Mouse (Mus musculus) common myeloid progenitor, adult 5-6 weeks (primary cell): Measurements from ENCODE around the gene Cxcl17. TPM values are rescaled to one million over a fixed set of nuclear protein-coding genes. Genes with fewer than 3 reads are reported as not detected.
"Not testable (repeated sequence)": the region's sequence is repeated elsewhere in the genome, so short reads cannot be mapped to it uniquely, and the experiment has no call there.

Experiments used
- ATAC-seq: replicated peaks from 2 replicates; pipeline ENCODE4 v1.8.0; 2016; ENCODE audit warnings: low read depth, mild to moderate bottlenecking, moderate TSS enrichment, inconsistent platforms; ENCODE audit not compliant: poor library complexity, severe bottlenecking
- total RNA-seq: library from RNA; stranded (forward); fragments of 200-1000, 187-1606 nt; gene quantifications from 2 replicates; pipeline ENCODE4 v1.2.3, GENCODE M21; 2017

Gene Cxcl17
- total RNA-seq, result not detected in 2 replicates

DNA sequence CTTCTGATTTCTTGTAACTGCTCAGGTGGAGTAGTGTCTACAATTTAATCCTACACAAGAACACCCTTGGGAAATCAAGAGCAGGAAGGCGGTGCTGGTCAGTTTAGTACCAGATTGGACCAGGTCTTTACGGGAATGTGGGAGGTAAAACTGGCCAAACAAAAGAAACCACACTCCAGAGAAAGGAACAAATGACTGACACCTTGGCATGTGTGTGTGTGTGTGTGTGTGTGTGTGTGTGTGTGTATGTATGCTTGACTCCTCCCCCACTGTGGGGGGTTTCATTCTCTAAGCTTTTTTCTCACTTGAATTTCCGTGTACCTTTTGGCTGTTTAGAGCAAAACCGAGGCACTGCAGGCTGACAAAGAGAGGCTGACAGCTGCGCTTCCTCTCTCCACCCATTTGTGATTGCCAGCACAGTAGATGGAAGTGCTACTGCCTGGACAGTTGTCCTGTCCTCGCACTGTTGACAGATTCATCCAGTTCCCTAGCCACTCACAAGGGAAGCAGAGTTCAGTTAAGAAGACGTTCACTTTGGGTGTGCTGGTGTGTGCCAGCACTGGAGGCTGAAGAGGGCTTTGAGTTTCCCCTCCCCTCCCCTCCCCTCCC is at the start of gene Cxcl17:
Cxcl17 (minus strand) TSS at position 54 of the 609 bp plus-strand sequence.
- no peak for ATAC-seq

- ATAC-seq, result not testable (repeated sequence)
Observed at GRCm38 (mm10) chr7:25462033-25462337, 49.3 kb upstream of the Cxcl17 start.

GRCm38 (mm10) chr7:25461336-25462032 is 48.8 kb upstream of the Cxcl17 start:
- not testable (repeated sequence) for ATAC-seq

DNA sequence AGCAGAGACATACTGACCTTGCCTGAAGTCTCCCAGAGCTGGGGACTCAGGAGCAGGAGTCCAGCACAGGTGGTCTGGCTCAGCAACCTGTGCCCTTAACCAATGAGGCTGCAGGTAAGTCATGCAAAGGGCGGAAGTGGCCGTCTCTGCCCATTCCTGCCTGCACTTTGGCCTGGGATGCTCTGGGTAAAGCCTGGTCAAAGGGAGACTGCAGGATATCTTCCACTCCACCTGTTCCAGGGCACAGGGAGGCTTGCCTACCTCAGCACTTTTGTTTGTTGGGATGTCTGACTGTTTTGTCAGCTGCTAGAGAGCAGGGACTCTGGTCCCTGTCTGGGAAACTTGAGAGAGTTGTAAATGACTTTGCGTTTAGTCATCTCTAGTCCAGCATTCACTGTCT is 39.4 kb upstream of the Cxcl17 start:
- no peak for ATAC-seq

- ATAC-seq, result no peak
Observed at GRCm38 (mm10) chr7:25449913-25450890, 37.5 kb upstream of the Cxcl17 start.

- ATAC-seq, result no peak
Observed at GRCm38 (mm10) chr7:25440816-25441153, 28.1 kb upstream of the Cxcl17 start.

DNA sequence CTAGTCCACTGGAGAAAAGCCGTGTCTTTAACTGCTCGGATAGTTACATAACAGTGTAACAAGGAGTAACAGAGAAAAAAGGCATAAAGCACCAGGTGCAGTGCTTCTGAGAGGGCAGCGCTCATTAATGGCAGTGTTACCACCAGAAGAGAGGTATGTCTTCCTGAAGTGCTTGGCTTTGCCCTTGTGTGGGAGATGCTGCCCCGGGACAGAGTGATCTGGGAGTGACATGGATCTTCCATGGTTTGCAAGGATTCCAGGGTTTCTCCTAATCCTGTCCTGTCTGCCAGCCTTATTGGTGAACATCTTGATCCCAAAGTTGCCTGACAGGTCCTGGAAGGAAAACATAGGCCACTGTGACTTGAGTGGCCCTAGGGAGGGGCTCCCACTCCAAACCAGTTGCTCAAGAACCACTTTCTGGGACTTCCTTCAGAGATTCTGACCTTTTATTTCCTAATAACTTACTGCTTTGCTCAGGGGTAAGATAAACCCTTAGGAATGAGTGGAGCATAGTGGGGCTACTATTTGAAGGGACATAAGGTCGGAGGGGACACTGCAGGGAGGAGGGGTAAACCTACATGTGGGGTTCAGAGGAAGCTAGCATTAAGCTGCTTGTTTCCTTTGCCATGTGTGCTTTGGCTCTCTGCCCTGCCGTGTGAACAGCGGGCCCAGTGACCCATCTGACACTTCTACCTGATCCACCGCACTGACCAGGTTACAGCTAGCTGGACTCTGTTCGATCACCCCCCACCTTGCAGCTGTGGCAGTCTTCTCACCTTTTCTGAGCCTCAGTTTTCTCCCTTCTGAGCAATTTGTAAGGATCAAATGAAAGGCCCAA is 27.5 kb upstream of the Cxcl17 start:
- no peak for ATAC-seq

- ATAC-seq, result no peak
Observed at GRCm38 (mm10) chr7:25439124-25439822, 26.6 kb upstream of the Cxcl17 start.

- no peak for ATAC-seq
Observed at GRCm38 (mm10) chr7:25436704-25437103, 24.0 kb upstream of the Cxcl17 start.

DNA sequence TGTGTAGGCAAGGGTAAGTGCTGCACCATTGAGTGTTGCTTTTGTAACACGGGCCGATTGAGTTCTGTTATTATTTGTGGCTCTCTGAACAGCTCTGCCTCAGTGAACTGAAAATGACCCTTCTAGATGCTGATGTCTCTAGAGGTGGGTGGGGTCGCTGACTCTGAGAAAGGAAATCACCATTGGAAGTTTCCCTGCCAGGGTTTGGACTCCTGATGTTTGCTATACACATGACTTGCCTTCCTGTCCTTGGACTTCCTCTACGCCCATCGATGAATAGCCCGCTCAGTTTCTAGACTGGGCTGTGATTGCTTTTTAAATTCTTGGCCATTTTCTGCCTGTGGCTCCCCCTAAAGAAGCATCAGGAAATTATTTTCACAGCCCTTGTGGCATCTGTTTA is 23.5 kb upstream of the Cxcl17 start:
- no peak for ATAC-seq

DNA sequence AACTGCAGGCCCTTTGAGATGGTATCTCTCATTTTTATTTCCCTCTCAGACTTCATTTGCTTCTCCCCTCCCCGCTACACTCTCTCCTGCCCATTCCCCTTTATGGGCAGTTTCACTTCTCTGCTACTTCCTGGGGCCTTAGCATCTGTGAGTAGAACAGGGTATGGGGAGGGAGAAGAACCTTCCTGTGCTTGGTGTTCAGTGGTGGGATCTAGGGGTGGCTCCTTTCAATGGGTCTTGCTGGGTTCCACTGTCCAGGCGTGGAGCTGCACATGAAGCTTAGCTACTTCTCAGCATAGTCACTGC is 22.8 kb upstream of the Cxcl17 start:
- peak; percentile 63 for ATAC-seq

DNA sequence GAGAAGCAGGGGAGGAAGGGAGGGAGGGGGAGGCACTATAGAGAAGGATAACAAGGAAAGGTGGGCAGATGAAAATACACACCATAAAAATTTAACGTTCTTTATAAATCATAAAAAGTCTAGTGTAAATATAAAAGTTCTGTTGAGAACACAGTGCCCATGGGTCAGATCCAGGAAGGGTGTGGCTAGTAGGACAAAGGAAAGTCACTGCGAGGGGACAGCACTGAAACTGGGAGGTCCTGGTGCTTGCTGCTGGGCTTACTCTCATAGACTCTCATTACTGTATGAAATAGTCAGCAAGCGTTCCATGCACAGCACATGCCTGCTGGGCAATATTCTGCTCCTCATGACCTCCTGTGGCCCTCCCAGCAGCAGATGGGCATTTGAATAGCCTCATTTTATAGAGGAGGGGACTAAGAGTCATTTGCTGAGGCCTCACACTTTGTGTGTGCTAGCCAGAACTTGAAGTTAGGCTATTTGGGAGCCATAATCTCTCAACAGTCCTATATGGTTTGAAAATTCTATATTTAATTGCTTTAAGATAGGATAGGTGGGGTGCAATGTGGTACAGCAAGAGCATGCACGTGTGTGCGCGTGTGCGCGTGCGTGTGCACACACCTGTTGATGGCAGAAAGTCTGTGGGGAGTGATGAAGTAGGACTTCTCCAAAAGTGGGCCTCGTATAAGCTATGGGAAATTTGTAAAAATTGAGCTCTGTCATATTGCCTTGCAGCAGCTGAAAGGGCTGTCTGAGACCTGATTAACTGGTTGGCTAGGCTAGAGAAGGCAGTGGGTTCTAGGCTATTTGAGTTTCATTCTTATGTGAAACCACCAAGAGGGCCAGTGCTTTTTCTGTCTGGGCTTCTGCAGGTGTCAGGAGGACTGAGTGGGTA is 22.2 kb upstream of the Cxcl17 start:
- ATAC-seq, result 0 out of 2 replicates have a peak, but pooled peaks have one; percentile 9

DNA sequence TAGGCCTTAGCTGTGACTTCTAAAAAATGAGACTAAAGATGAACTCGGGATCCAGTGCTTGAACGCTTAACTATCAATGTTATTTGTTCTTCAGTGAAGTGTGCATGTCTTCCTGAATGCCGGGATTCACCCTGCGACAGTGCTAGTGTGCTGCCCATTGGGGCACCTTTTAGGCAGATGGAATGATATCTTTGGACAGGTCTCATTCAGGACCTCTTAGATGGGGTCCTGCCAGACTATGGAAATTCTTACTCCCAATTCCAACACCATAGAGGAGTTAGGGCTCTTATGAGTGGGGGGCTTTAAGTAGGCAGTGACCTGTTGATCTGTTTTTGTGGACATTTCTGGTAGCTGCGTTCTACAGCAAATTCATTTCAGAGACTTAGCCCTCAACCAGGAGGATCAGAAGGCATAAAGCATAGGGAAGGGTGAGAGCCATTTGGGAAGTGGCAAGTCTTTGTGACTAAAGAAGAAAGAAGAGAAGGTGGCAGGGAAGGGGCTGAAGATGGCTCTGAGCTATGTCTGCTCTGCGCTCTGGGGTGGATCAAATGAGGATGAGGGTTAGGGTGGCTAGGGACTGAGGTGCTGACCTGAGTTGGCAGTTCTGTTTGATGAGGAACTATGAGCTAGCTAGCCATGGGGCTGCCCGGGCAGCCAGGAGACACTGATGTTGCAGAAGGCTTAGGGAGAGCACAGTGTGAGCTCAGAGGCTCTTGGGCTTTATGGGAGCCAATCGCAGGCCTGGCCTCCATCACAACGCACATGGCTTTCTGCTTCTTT is 21.3 kb upstream of the Cxcl17 start:
- no peak for ATAC-seq

- peak; percentile 74 for ATAC-seq
Observed at GRCm38 (mm10) chr7:25433007-25433541, 20.4 kb upstream of the Cxcl17 start.

DNA sequence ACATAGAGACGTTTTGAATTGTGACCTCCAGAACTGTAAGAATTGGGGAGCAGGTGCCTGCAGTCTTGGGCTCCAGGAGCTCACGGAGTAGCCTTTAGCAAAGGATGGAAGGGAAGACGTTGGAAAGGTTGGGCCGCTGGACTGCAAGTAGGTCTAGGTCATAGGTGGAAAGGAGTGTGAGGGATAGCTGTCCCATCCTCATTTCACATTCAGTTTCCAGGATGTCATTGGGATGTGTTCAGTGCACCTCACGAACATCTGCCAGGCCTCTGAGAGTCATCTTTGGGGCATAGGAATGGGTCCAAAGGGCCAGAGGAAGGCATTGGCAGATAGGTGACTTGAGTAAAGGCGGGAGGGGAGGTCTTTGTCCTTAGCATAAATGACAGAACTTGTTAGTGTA is 19.7 kb upstream of the Cxcl17 start:
- ATAC-seq, result no peak

DNA sequence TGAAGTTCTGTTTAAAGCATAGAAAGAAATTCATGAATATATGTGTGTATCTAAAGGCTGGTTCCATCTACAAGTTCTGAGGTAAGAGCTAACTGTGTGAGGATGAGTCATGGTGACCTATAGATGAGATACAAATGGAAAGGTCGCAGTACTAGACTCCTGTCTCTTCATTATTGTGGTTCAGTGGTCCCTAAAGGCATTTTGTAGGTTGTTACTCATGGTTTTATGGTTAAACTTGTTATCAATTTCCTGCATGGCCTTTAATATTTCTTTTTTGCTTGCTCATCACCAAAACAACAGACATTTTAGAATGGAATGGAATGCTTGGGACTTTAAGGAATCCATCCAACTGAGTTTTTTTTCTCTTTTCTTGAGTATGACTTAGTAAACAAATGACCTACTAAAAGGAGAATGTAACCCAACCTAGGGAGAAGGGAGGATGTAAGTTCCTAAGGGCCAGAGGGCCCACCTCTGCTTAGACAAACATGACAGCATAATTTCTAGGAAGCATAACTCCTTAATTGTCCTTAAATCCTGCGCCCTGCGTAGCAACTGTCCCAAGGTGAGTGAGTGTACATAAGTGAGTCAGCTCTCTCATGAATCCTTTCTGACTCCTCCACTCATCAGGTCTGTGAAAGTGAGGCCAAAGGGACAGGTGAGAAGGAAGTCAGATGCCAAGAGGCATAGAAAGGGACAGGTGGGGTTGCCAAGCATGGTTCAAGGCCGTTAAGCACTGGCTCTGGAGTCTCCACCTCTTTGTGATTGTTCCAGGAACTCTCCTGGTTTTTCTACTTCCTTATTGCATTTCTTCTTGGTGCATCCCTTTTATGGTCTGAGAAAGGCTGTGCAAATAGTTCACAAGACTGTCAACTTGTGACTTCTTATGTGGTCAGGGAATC is 17.4 kb upstream of the Cxcl17 start:
- no peak for ATAC-seq

DNA sequence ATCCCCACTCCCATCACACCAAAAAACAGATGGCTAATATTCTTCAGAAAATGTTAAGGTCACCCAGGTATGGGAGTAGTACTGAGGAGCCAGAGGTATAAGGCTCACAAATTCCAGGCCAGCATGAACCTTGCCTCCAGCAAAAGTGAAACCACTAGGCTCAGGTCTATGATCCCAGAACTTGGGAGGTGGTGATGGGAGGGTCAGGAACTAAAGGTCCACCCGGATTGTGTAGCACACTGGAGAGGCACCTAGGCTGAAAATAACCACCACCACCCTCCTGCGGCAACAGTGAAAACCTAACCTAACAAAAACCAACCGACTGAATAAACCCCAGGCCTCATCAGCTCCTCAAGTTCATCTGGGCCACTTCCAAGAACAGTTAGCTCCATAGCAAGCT is 15.6 kb upstream of the Cxcl17 start:
- ATAC-seq, result no peak
